Mouse (Mus musculus) CH12.LX (cell line): Measurements from ENCODE around the gene Pde3a. TPM values are rescaled to one million over a fixed set of nuclear protein-coding genes. Genes with fewer than 3 reads are reported as not detected.

Experiments used
- DNase-seq: peaks from one replicate; pipeline ENCODE4 v3.0.0-alpha.2; 2013; ENCODE audit errors: extremely low read depth
- H3K27ac ChIP-seq: 2 replicates; pipeline ENCODE4 v1.5.1; 2012; ENCODE audit warnings: low read depth, mild to moderate bottlenecking, control low read depth, moderate library complexity; ENCODE audit not compliant: insufficient read depth
- H3K27me3 ChIP-seq: replicated peaks from 2 replicates; pipeline ENCODE3; 2012; ENCODE audit warnings: inconsistent platforms
- H3K36me3 ChIP-seq, 2 experiments: replicated peaks in 1 of 2; 2 replicates each; pipeline versions ENCODE3 to v1.6.1; 2012; ENCODE audit warnings: inconsistent platforms in 1 of 2, low read length in 1 of 2, mild to moderate bottlenecking in 1 of 2, mixed read lengths in 1 of 2, moderate library complexity in 1 of 2; ENCODE audit not compliant: control insufficient read depth in 1 of 2, insufficient read depth in 1 of 2
- H3K4me1 ChIP-seq, 2 experiments: 2 replicates each; pipeline ENCODE4 v1.6.1; 2012; ENCODE audit warnings: inconsistent platforms in 1 of 2, moderate library complexity in 1 of 2; ENCODE audit not compliant: insufficient read depth in 2 of 2, control insufficient read depth in 1 of 2
- H3K4me2 ChIP-seq: 2 replicates; pipeline ENCODE4 v1.6.1; 2012; ENCODE audit warnings: low read depth, mild to moderate bottlenecking, control low read depth; ENCODE audit not compliant: poor library complexity, insufficient read depth, severe bottlenecking
- H3K4me3 ChIP-seq, 3 experiments: fragments of 150-350 bp in 1 of 3; sonication (generic) in 1 of 3; replicated peaks in 1 of 3; 2 replicates each; pipeline versions ENCODE3 to v1.5.1; 2011 to 2012; ENCODE audit warnings: low read depth in 2 of 3, low read length in 2 of 3, mild to moderate bottlenecking in 2 of 3, moderate library complexity in 2 of 3, control low read depth in 1 of 3, improper control_type of control experiment in 1 of 3, inconsistent platforms in 1 of 3, mixed read lengths in 1 of 3; ENCODE audit not compliant: poor library complexity in 1 of 3
- H3K79me2 ChIP-seq: replicated peaks from 2 replicates; pipeline ENCODE4 v1.6.1; 2012; ENCODE audit warnings: mild to moderate bottlenecking, moderate library complexity; ENCODE audit not compliant: control insufficient read depth, poor library complexity, insufficient read depth, severe bottlenecking; ENCODE audit errors: extremely low read depth
- H3K9ac ChIP-seq: 2 replicates; pipeline ENCODE4 v1.6.1; 2012; ENCODE audit warnings: low read depth, mild to moderate bottlenecking, control low read depth, moderate library complexity; ENCODE audit not compliant: insufficient read depth
- H3K9me3 ChIP-seq: replicated peaks from 2 replicates; pipeline ENCODE3; 2012; ENCODE audit warnings: low read length, inconsistent platforms, mixed read lengths
- BHLHE40 ChIP-seq: IDR thresholded peaks from 2 replicates; pipeline ENCODE4 v1.6.1; 2011; ENCODE audit warnings: mild to moderate bottlenecking, low read depth, low read length, improper control_type of control experiment
- CHD1 ChIP-seq: IDR thresholded peaks from 2 replicates; pipeline ENCODE4 v1.6.1; 2012; ENCODE audit warnings: low read depth, low read length, improper control_type of control experiment, inconsistent platforms
- CTCF ChIP-seq, 2 experiments: IDR thresholded peaks in 1 of 2; conservative IDR thresholded peaks in 1 of 2; 2 replicates each; pipeline ENCODE4 v1.5.1; 2011 to 2012; ENCODE audit warnings: low read depth in 2 of 2, low read length in 2 of 2, improper control_type of control experiment in 1 of 2, inconsistent platforms in 1 of 2, mild to moderate bottlenecking in 1 of 2, moderate library complexity in 1 of 2
- ELF1 ChIP-seq: IDR thresholded peaks from 2 replicates; pipeline ENCODE4 v1.6.1; 2014; ENCODE audit warnings: low read depth, mild to moderate bottlenecking, inconsistent platforms, low read length, improper control_type of control experiment
- EP300 ChIP-seq: IDR thresholded peaks from 2 replicates; pipeline ENCODE4 v1.6.1; 2011; ENCODE audit warnings: low read length, improper control_type of control experiment
- ETS1 ChIP-seq: conservative IDR thresholded peaks from 2 replicates; pipeline ENCODE4 v1.6.1; 2012; ENCODE audit warnings: low read depth, mild to moderate bottlenecking, inconsistent platforms, low read length, improper control_type of control experiment, moderate library complexity
- HCFC1 ChIP-seq: IDR thresholded peaks from 2 replicates; pipeline ENCODE4 v1.6.1; 2012; ENCODE audit warnings: low read depth, mild to moderate bottlenecking, inconsistent platforms, low read length, improper control_type of control experiment
- IRF4 ChIP-seq: IDR thresholded peaks from 2 replicates; pipeline ENCODE4 v1.6.1; 2014; ENCODE audit warnings: low read depth, mild to moderate bottlenecking, inconsistent platforms, low read length, improper control_type of control experiment
- JUN ChIP-seq: IDR thresholded peaks from 2 replicates; pipeline ENCODE4 v1.6.1; 2011; ENCODE audit warnings: low read depth, mild to moderate bottlenecking, low read length, improper control_type of control experiment, moderate library complexity; ENCODE audit not compliant: insufficient read depth
- JUND ChIP-seq: conservative IDR thresholded peaks from 2 replicates; pipeline ENCODE4 v1.6.1; 2011; ENCODE audit warnings: low read depth, low read length, improper control_type of control experiment
- KAT2A ChIP-seq: IDR thresholded peaks from 2 replicates; pipeline ENCODE4 v1.6.1; 2012; ENCODE audit warnings: low read length, improper control_type of control experiment, inconsistent platforms; ENCODE audit not compliant: insufficient replicate concordance
- MAX ChIP-seq: IDR thresholded peaks from 2 replicates; pipeline ENCODE4 v1.6.1; 2011; ENCODE audit warnings: low read length, improper control_type of control experiment
- MAZ ChIP-seq: IDR thresholded peaks from 2 replicates; pipeline ENCODE4 v1.6.1; 2012; ENCODE audit warnings: low read depth, mild to moderate bottlenecking, inconsistent platforms, low read length, improper control_type of control experiment, moderate library complexity
- MEF2A ChIP-seq: IDR thresholded peaks from 2 replicates; pipeline ENCODE4 v1.6.1; 2014; ENCODE audit warnings: low read depth, mild to moderate bottlenecking, inconsistent platforms, low read length, improper control_type of control experiment, borderline replicate concordance
- MXI1 ChIP-seq: IDR thresholded peaks from 2 replicates; pipeline ENCODE4 v1.6.1; 2011; ENCODE audit warnings: mild to moderate bottlenecking, low read depth, low read length, improper control_type of control experiment
- MYC ChIP-seq: IDR thresholded peaks from 2 replicates; pipeline ENCODE4 v1.6.1; 2011; ENCODE audit warnings: low read depth, mild to moderate bottlenecking, improper control_type of control experiment, low read length
- NRF1 ChIP-seq: IDR thresholded peaks from 2 replicates; pipeline ENCODE4 v1.6.1; 2014; ENCODE audit warnings: low read depth, mild to moderate bottlenecking, inconsistent platforms, low read length, improper control_type of control experiment, moderate library complexity
- RAD21 ChIP-seq: IDR thresholded peaks from 2 replicates; pipeline ENCODE4 v1.6.1; 2011; ENCODE audit warnings: low read depth, mild to moderate bottlenecking, low read length, improper control_type of control experiment, moderate library complexity
- RCOR1 ChIP-seq: conservative IDR thresholded peaks from 2 replicates; pipeline ENCODE4 v1.6.1; 2012; ENCODE audit warnings: low read depth, mild to moderate bottlenecking, inconsistent platforms, low read length, improper control_type of control experiment
- SMC3 ChIP-seq: IDR thresholded peaks from 2 replicates; pipeline ENCODE4 v1.6.1; 2011; ENCODE audit warnings: low read depth, low read length, improper control_type of control experiment
- TCF12 ChIP-seq: IDR thresholded peaks from 2 replicates; pipeline ENCODE4 v1.6.1; 2014; ENCODE audit warnings: low read depth, mild to moderate bottlenecking, inconsistent platforms, low read length, improper control_type of control experiment
- UBTF ChIP-seq: IDR thresholded peaks from 2 replicates; pipeline ENCODE4 v1.6.1; 2012; ENCODE audit warnings: low read depth, mild to moderate bottlenecking, inconsistent platforms, low read length, improper control_type of control experiment, moderate library complexity
- USF1 ChIP-seq: IDR thresholded peaks from 2 replicates; pipeline ENCODE4 v1.6.1; 2014; ENCODE audit warnings: low read depth, mild to moderate bottlenecking, inconsistent platforms, low read length, improper control_type of control experiment
- ZNF384 ChIP-seq: IDR thresholded peaks from 2 replicates; pipeline ENCODE4 v1.6.1; 2012; ENCODE audit warnings: low read depth, low read length, improper control_type of control experiment, inconsistent platforms
- dilution Hi-C: fragments of 300-500 bp; cut with MboI; formaldehyde crosslinking; loops from 2 replicates; pipeline ENCODE4 v1.14.3; 2020; ENCODE audit warnings: low sequenced_read_pairs; ENCODE audit not compliant: extremely low pct_unique_long_range_greater_than_20kb, extremely low pct_ligation_motif_present
- in situ Hi-C: fragments of 300-500 bp; cut with MboI; formaldehyde crosslinking; loops from 3 replicates; pipeline ENCODE4 v1.14.3; 2019; ENCODE audit warnings: low sequenced_read_pairs, low pct_ligation_motif_present, low pct_unique_long_range_greater_than_20kb, mixed read lengths
- polyA plus RNA-seq: library from polyadenylated mRNA; unstranded; fragments of >175 nt; gene quantifications from 2 replicates; pipeline ENCODE4 v1.2.1, GENCODE M21; 2012; ENCODE audit warnings: low read depth; ENCODE audit not compliant: insufficient read length
- total RNA-seq, 2 experiments: library from RNA; depleted of rRNA; stranded (reverse); fragments of 300-350 nt in 1 of 2; fragments of >200 nt in 1 of 2; gene quantifications; 2 replicates each; pipeline ENCODE4 v1.2.3; 2012 to 2014

The Pde3a gene
- total and polyA plus RNA-seq, 3 experiments = under 0.01 to 0.04 (median 0.03) TPM

DNA sequence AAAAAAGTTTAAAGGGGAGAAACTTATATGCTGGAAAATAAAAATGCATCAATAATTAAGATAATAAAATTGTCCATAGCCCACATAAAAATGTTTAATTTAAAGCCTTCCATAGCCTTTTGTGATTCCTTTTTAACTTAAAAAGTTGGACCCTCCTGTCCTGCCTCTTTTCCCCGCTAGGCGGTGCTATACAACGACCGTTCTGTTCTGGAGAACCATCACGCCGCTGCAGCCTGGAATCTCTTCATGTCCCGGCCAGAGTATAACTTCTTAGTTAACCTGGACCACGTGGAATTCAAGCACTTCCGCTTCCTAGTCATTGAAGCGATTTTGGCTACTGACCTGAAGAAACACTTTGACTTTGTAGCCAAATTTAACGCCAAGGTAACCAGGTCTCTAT is 239.6 kb downstream of the Pde3a start:
- H3K27ac ChIP-seq = no peak overlapping the region
- no peak for TF ChIP-seq ELF1
- TF ChIP-seq CTCF (conservative IDR thresholded peaks at IDR 0.05 in 1 of 2, IDR thresholded peaks at IDR 0.05 in 1 of 2; ENCODE audit: low read depth in 2 of 2, low read length in 2 of 2) = peak; percentile 58 to 75
- TF ChIP-seq CHD1 = no peak
- TF ChIP-seq JUN = no peak
- TF ChIP-seq RAD21 = peak; percentile 19; the same call in 1 of the 2 replicates
- TF ChIP-seq RCOR1 = no peak
- no peak for TF ChIP-seq USF1
- TF ChIP-seq SMC3 = peak; percentile 24
- TF ChIP-seq TCF12 = no peak
- no peak for TF ChIP-seq UBTF
- no peak for TF ChIP-seq MAX
- no peak for TF ChIP-seq HCFC1
- no peak for TF ChIP-seq KAT2A
- no peak for TF ChIP-seq MXI1
- TF ChIP-seq ETS1 = no peak
- no peak for TF ChIP-seq BHLHE40
- no peak for TF ChIP-seq ZNF384
- TF ChIP-seq MYC = no peak
- peak; percentile 36 for DNase-seq
- H3K9me3 ChIP-seq = peaks cover 5% of the 10 kb centered on the region
- H3K4me1 ChIP-seq = peaks cover 0 to 5% of the 10 kb centered on the region in 2 experiments; a peak in 2 of 4 replicates
- in situ Hi-C loops = loop anchor here (25.0 kb wide), 3 partner anchors 299 to 1249 kb away; partner anchors contain the start of gene Ldhb
- H3K36me3 ChIP-seq = no peaks in the 10 kb centered on the region
- no peak overlapping the region for H3K9ac ChIP-seq
- dilution Hi-C loops = no loop called here
- no peak overlapping the region for H3K4me2 ChIP-seq
- H3K4me3 ChIP-seq = no peak overlapping the region
- no peaks in the 10 kb centered on the region for H3K27me3 ChIP-seq
- H3K79me2 ChIP-seq = no peaks in the 10 kb centered on the region

DNA sequence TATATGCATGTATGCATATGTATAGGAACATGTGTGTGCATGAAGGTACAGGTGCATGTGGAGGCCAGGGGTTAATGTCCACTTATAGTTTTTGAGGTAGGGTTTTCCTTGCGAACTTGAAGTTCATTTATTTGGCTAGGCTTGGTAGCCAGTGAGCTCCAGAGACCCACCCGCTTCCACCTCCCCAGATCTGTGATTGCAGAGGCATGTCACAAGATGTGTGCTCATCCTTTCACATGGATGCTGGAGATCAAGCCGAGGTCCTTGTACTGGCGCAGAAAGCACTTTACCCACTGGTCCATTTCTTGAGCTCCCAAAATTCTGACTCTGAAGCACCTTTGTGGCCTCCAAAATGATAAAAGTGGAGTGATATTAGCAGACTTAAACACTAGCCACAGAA is 245.8 kb downstream of the Pde3a start:
- DNase-seq = no peak
- H3K4me3 ChIP-seq = no peak overlapping the region
- H3K79me2 ChIP-seq = no peaks in the 10 kb centered on the region
- in situ Hi-C loops = loop anchor here (25.0 kb wide), 3 partner anchors 292 to 1242 kb away; partner anchors contain the start of gene Ldhb
- no peaks in the 10 kb centered on the region for H3K36me3 ChIP-seq
- TF ChIP-seq JUN (no peak), MAZ (no peak), MXI1 (no peak), MEF2A (no peak), IRF4 (no peak), NRF1 (no peak), EP300 (no peak), MYC (no peak), JUND (no peak), RCOR1 (no peak)
- peaks cover 12% of the 10 kb centered on the region for H3K9me3 ChIP-seq
- H3K27me3 ChIP-seq = no peaks in the 10 kb centered on the region
- H3K4me1 ChIP-seq = no peaks in the 10 kb centered on the region
- dilution Hi-C loops = no loop called here
- H3K4me2 ChIP-seq = no peak overlapping the region
- no peak overlapping the region for H3K9ac ChIP-seq
- H3K27ac ChIP-seq = no peak overlapping the region
